Mouse (Mus musculus) CH12.LX (cell line): ENCODE measurements around the gene Tmprss6. TPM values are rescaled to one million over a fixed set of nuclear protein-coding genes. Genes with fewer than 3 reads are reported as not detected.

Experiments
- DNase-seq: peaks from one replicate; pipeline ENCODE4 v3.0.0-alpha.2; 2013; ENCODE audit errors: extremely low read depth
- H3K27ac ChIP-seq: 2 replicates; pipeline ENCODE4 v1.5.1; 2012; ENCODE audit warnings: low read depth, mild to moderate bottlenecking, control low read depth, moderate library complexity; ENCODE audit not compliant: insufficient read depth
- H3K27me3 ChIP-seq: replicated peaks from 2 replicates; pipeline ENCODE3; 2012; ENCODE audit warnings: inconsistent platforms
- H3K36me3 ChIP-seq, 2 experiments: replicated peaks in 1 of 2; 2 replicates each; pipeline versions ENCODE3 to v1.6.1; 2012; ENCODE audit warnings: inconsistent platforms in 1 of 2, low read length in 1 of 2, mild to moderate bottlenecking in 1 of 2, mixed read lengths in 1 of 2, moderate library complexity in 1 of 2; ENCODE audit not compliant: control insufficient read depth in 1 of 2, insufficient read depth in 1 of 2
- H3K4me1 ChIP-seq, 2 experiments: 2 replicates each; pipeline ENCODE4 v1.6.1; 2012; ENCODE audit warnings: inconsistent platforms in 1 of 2, moderate library complexity in 1 of 2; ENCODE audit not compliant: insufficient read depth in 2 of 2, control insufficient read depth in 1 of 2
- H3K4me2 ChIP-seq: 2 replicates; pipeline ENCODE4 v1.6.1; 2012; ENCODE audit warnings: low read depth, mild to moderate bottlenecking, control low read depth; ENCODE audit not compliant: poor library complexity, insufficient read depth, severe bottlenecking
- H3K4me3 ChIP-seq, 3 experiments: fragments of 150-350 bp in 1 of 3; sonication (generic) in 1 of 3; replicated peaks in 1 of 3; 2 replicates each; pipeline versions ENCODE3 to v1.5.1; 2011 to 2012; ENCODE audit warnings: low read depth in 2 of 3, low read length in 2 of 3, mild to moderate bottlenecking in 2 of 3, moderate library complexity in 2 of 3, control low read depth in 1 of 3, improper control_type of control experiment in 1 of 3, inconsistent platforms in 1 of 3, mixed read lengths in 1 of 3; ENCODE audit not compliant: poor library complexity in 1 of 3
- H3K79me2 ChIP-seq: replicated peaks from 2 replicates; pipeline ENCODE4 v1.6.1; 2012; ENCODE audit warnings: mild to moderate bottlenecking, moderate library complexity; ENCODE audit not compliant: control insufficient read depth, poor library complexity, insufficient read depth, severe bottlenecking; ENCODE audit errors: extremely low read depth
- H3K9ac ChIP-seq: 2 replicates; pipeline ENCODE4 v1.6.1; 2012; ENCODE audit warnings: low read depth, mild to moderate bottlenecking, control low read depth, moderate library complexity; ENCODE audit not compliant: insufficient read depth
- H3K9me3 ChIP-seq: replicated peaks from 2 replicates; pipeline ENCODE3; 2012; ENCODE audit warnings: low read length, inconsistent platforms, mixed read lengths
- CHD2 ChIP-seq: IDR thresholded peaks from 2 replicates; pipeline ENCODE4 v1.6.1; 2011; ENCODE audit warnings: low read length, improper control_type of control experiment
- CTCF ChIP-seq, 2 experiments: IDR thresholded peaks in 1 of 2; conservative IDR thresholded peaks in 1 of 2; 2 replicates each; pipeline ENCODE4 v1.5.1; 2011 to 2012; ENCODE audit warnings: low read depth in 2 of 2, low read length in 2 of 2, improper control_type of control experiment in 1 of 2, inconsistent platforms in 1 of 2, mild to moderate bottlenecking in 1 of 2, moderate library complexity in 1 of 2
- ELF1 ChIP-seq: IDR thresholded peaks from 2 replicates; pipeline ENCODE4 v1.6.1; 2014; ENCODE audit warnings: low read depth, mild to moderate bottlenecking, inconsistent platforms, low read length, improper control_type of control experiment
- ETS1 ChIP-seq: conservative IDR thresholded peaks from 2 replicates; pipeline ENCODE4 v1.6.1; 2012; ENCODE audit warnings: low read depth, mild to moderate bottlenecking, inconsistent platforms, low read length, improper control_type of control experiment, moderate library complexity
- GABPA ChIP-seq: IDR thresholded peaks from 2 replicates; pipeline ENCODE4 v1.6.1; 2012; ENCODE audit warnings: low read depth, low read length, improper control_type of control experiment, inconsistent platforms; ENCODE audit not compliant: insufficient replicate concordance
- IRF4 ChIP-seq: IDR thresholded peaks from 2 replicates; pipeline ENCODE4 v1.6.1; 2014; ENCODE audit warnings: low read depth, mild to moderate bottlenecking, inconsistent platforms, low read length, improper control_type of control experiment
- MAX ChIP-seq: IDR thresholded peaks from 2 replicates; pipeline ENCODE4 v1.6.1; 2011; ENCODE audit warnings: low read length, improper control_type of control experiment
- MAZ ChIP-seq: IDR thresholded peaks from 2 replicates; pipeline ENCODE4 v1.6.1; 2012; ENCODE audit warnings: low read depth, mild to moderate bottlenecking, inconsistent platforms, low read length, improper control_type of control experiment, moderate library complexity
- MEF2A ChIP-seq: IDR thresholded peaks from 2 replicates; pipeline ENCODE4 v1.6.1; 2014; ENCODE audit warnings: low read depth, mild to moderate bottlenecking, inconsistent platforms, low read length, improper control_type of control experiment, borderline replicate concordance
- MYC ChIP-seq: IDR thresholded peaks from 2 replicates; pipeline ENCODE4 v1.6.1; 2011; ENCODE audit warnings: low read depth, mild to moderate bottlenecking, improper control_type of control experiment, low read length
- NELFE ChIP-seq: IDR thresholded peaks from 2 replicates; pipeline ENCODE4 v1.6.1; 2011; ENCODE audit warnings: low read depth, low read length, improper control_type of control experiment
- NRF1 ChIP-seq: IDR thresholded peaks from 2 replicates; pipeline ENCODE4 v1.6.1; 2014; ENCODE audit warnings: low read depth, mild to moderate bottlenecking, inconsistent platforms, low read length, improper control_type of control experiment, moderate library complexity
- PAX5 ChIP-seq: IDR thresholded peaks from 2 replicates; pipeline ENCODE4 v1.6.1; 2012; ENCODE audit warnings: low read length, inconsistent platforms, mixed read lengths
- RAD21 ChIP-seq: IDR thresholded peaks from 2 replicates; pipeline ENCODE4 v1.6.1; 2011; ENCODE audit warnings: low read depth, mild to moderate bottlenecking, low read length, improper control_type of control experiment, moderate library complexity
- RCOR1 ChIP-seq: conservative IDR thresholded peaks from 2 replicates; pipeline ENCODE4 v1.6.1; 2012; ENCODE audit warnings: low read depth, mild to moderate bottlenecking, inconsistent platforms, low read length, improper control_type of control experiment
- SIN3A ChIP-seq: IDR thresholded peaks from 2 replicates; pipeline ENCODE4 v1.6.1; 2012; ENCODE audit warnings: low read length, improper control_type of control experiment, inconsistent platforms
- TBP ChIP-seq: conservative IDR thresholded peaks from 2 replicates; pipeline ENCODE4 v1.6.1; 2011; ENCODE audit warnings: low read depth, low read length, improper control_type of control experiment
- UBTF ChIP-seq: IDR thresholded peaks from 2 replicates; pipeline ENCODE4 v1.6.1; 2012; ENCODE audit warnings: low read depth, mild to moderate bottlenecking, inconsistent platforms, low read length, improper control_type of control experiment, moderate library complexity
- USF2 ChIP-seq: conservative IDR thresholded peaks from 2 replicates; pipeline ENCODE4 v1.6.1; 2011; ENCODE audit warnings: low read depth, low read length, improper control_type of control experiment
- ZKSCAN1 ChIP-seq: IDR thresholded peaks from 2 replicates; pipeline ENCODE4 v1.6.1; 2012; ENCODE audit warnings: low read depth, inconsistent platforms, low read length, improper control_type of control experiment, borderline replicate concordance
- ZNF384 ChIP-seq: IDR thresholded peaks from 2 replicates; pipeline ENCODE4 v1.6.1; 2012; ENCODE audit warnings: low read depth, low read length, improper control_type of control experiment, inconsistent platforms
- dilution Hi-C: fragments of 300-500 bp; cut with MboI; formaldehyde crosslinking; loops from 2 replicates; pipeline ENCODE4 v1.14.3; 2020; ENCODE audit warnings: low sequenced_read_pairs; ENCODE audit not compliant: extremely low pct_unique_long_range_greater_than_20kb, extremely low pct_ligation_motif_present
- in situ Hi-C: fragments of 300-500 bp; cut with MboI; formaldehyde crosslinking; loops from 3 replicates; pipeline ENCODE4 v1.14.3; 2019; ENCODE audit warnings: low sequenced_read_pairs, low pct_ligation_motif_present, low pct_unique_long_range_greater_than_20kb, mixed read lengths
- polyA plus RNA-seq: library from polyadenylated mRNA; unstranded; fragments of >175 nt; gene quantifications from 2 replicates; pipeline ENCODE4 v1.2.1, GENCODE M21; 2012; ENCODE audit warnings: low read depth; ENCODE audit not compliant: insufficient read length
- total RNA-seq, 2 experiments: library from RNA; depleted of rRNA; stranded (reverse); fragments of 300-350 nt in 1 of 2; fragments of >200 nt in 1 of 2; gene quantifications; 2 replicates each; pipeline ENCODE4 v1.2.3; 2012 to 2014

The Tmprss6 gene
- total and polyA plus RNA-seq, 3 experiments = 0.24 to 0.54 (median 0.34) TPM

DNA sequence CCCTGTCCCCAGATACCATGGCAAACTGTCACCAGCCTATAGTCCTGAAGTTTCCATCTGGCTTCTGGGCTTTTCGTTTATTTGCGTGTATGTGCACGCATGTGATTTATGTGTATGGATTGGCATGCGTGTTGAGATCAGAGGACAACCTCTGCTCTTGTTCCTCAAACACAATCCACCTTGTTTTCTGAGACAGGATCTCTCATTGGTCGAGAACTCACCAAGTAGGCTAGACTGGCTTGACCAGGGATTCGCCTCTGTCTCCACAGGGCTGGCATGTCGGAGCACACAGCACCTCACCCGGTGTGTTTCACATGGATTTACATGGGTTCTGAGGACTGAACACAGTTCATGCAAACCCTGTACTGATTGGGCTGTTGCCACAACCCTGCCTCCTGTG, 54.3 kb downstream of the Tmprss6 start:
- 0 out of 4 replicates have a peak, but pooled peaks cover 0 to 5% of the 10 kb centered on the region in 2 experiments for H3K4me1 ChIP-seq

GRCm38 (mm10) chr15:78413719-78414117, 54.7 kb downstream of the Tmprss6 start:
- H3K9me3 ChIP-seq = no peaks in the 10 kb centered on the region
- no peak overlapping the region for H3K4me2 ChIP-seq
- H3K27ac ChIP-seq = no peak overlapping the region
- H3K27me3 ChIP-seq = peaks cover under 1% of the 10 kb centered on the region
- dilution Hi-C loops = no loop called here
- H3K9ac ChIP-seq = no peak overlapping the region
- no peak for TF ChIP-seq UBTF
- no peak for TF ChIP-seq SIN3A
- TF ChIP-seq USF2 = no peak
- no peak for TF ChIP-seq GABPA
- TF ChIP-seq MYC = no peak
- TF ChIP-seq ZKSCAN1 = no peak
- no peak for TF ChIP-seq IRF4
- TF ChIP-seq MAX = no peak
- TF ChIP-seq CTCF (conservative IDR thresholded peaks at IDR 0.05 in 1 of 2, IDR thresholded peaks at IDR 0.05 in 1 of 2; ENCODE audit: low read depth in 2 of 2, low read length in 2 of 2) = no peak
- TF ChIP-seq RCOR1 = no peak
- no peak for TF ChIP-seq MAZ
- TF ChIP-seq PAX5 = no peak
- TF ChIP-seq NRF1 = no peak
- no peak for TF ChIP-seq CHD2
- no peak for TF ChIP-seq ZNF384
- no peak for TF ChIP-seq NELFE
- TF ChIP-seq TBP = no peak
- TF ChIP-seq ELF1 = no peak
- H3K79me2 ChIP-seq = no peaks in the 10 kb centered on the region
- 0 out of 4 replicates have a peak, but pooled peaks cover 0 to 5% of the 10 kb centered on the region in 2 experiments for H3K4me1 ChIP-seq
- DNase-seq = no peak
- in situ Hi-C loops = no loop called here
- H3K4me3 ChIP-seq = no peak overlapping the region
- peaks cover 24 to 35% of the 10 kb centered on the region in 2 experiments for H3K36me3 ChIP-seq

More for the DNA sequence above, 54.3 kb downstream of the Tmprss6 start:
- Histone ChIP-seq H3K4me2 (no peak overlapping the region), H3K27me3 (peaks cover 2% of the 10 kb centered on the region), H3K4me3 (no peak overlapping the region), H3K9me3 (no peaks in the 10 kb centered on the region), H3K27ac (no peak overlapping the region), H3K36me3 (peaks cover 24 to 35% of the 10 kb centered on the region in 2 experiments), H3K79me2 (no peaks in the 10 kb centered on the region), H3K9ac (no peak overlapping the region)
- no peak for TF ChIP-seq GABPA
- no peak for TF ChIP-seq MEF2A
- TF ChIP-seq RAD21 = no peak
- TF ChIP-seq ETS1 = no peak
- no peak for TF ChIP-seq USF2
- TF ChIP-seq SIN3A = no peak
- TF ChIP-seq MAX = no peak
- dilution Hi-C loops = no loop called here
- DNase-seq = no peak
- in situ Hi-C loops = no loop called here
